ENCODE assay signal across 20 mouse cellular contexts in the genomic region with DNA sequence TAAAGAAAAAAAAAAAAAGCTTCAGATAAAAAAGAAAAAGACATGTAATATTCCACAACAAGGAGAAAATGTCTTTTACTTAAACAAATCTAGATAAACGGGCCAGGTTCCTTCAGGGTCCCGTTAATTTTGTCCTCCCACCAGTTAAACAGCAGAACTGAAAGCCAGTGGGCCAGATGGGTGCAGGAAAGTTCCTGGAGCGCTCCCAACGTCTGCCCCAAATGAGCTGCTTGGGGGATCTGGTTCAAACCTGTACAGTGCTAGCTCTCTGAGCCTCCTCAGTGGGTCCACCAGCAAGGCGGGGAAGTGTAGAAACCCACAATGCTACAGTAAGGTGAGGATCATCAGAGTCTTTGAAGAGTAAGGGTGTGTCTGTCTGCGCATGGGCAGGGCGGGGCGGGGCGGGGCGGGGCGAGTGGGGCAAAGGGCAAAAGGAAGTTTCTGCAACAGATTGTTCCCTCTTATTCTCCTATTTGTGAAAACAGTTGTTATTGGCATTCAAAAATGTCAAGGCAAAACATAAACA. TPM values are rescaled to one million over a fixed set of nuclear protein-coding genes. Genes with fewer than 3 reads are reported as not detected.
"Had no signal": no experiment of that assay in that cellular context is flagged by ENCODE, and none has a peak within 500 bp of the region (broad histone marks: within the 10 kb centered on the region; RNA-seq: fewer than 3 reads in every experiment).

No protein-coding gene starts in this region.

- DNase-seq: kidney, adult 2 months; kidney, postnatal 14 days; lung, embryonic 14.5 days; lung, postnatal 10 days; right cerebral cortex, adult 18-20 months; right cerebral cortex, postnatal 25 days; spleen, adult 18-20 months; thymus, postnatal 14 days had no signal

- H3K27ac ChIP-seq: kidney, embryonic 15.5 days; left cerebral cortex, adult 2 months; limb, embryonic 10.5 days; liver, embryonic 12.5 days; macrophage; midbrain, embryonic 13.5 days; neural tube, embryonic 15.5 days had no signal

- H3K4me3 ChIP-seq: kidney, embryonic 15.5 days; left cerebral cortex, adult 2 months; limb, embryonic 10.5 days; liver, embryonic 12.5 days; midbrain, embryonic 13.5 days; myocyte; neural tube, embryonic 15.5 days had no signal

- H3K27me3 ChIP-seq: midbrain, embryonic 13.5 days had no signal

- H3K9me3 ChIP-seq: kidney, embryonic 15.5 days; limb, embryonic 10.5 days; liver, embryonic 12.5 days; midbrain, embryonic 13.5 days; neural tube, embryonic 15.5 days had no signal

- H3K36me3 ChIP-seq: kidney, embryonic 15.5 days; limb, embryonic 10.5 days; liver, embryonic 12.5 days; midbrain, embryonic 13.5 days; neural tube, embryonic 15.5 days had no signal

- H3K4me2 ChIP-seq: kidney, embryonic 15.5 days; liver, embryonic 12.5 days; lung, embryonic 14.5 days; midbrain, embryonic 13.5 days; neural tube, embryonic 15.5 days had no signal

- ATAC-seq: liver, embryonic 12.5 days; midbrain, embryonic 13.5 days had no signal

- H3K4me1 ChIP-seq: kidney, embryonic 15.5 days; limb, embryonic 10.5 days; liver, embryonic 12.5 days; midbrain, embryonic 13.5 days; neural tube, embryonic 15.5 days had no signal

- H3K9ac ChIP-seq: kidney, embryonic 15.5 days; liver, embryonic 12.5 days; lung, embryonic 14.5 days; midbrain, embryonic 13.5 days; neural tube, embryonic 15.5 days had no signal

RNA-seq across cellular contexts. Expression of a gene that starts 14.6 kb away (rescaled TPM):
- total RNA-seq: megakaryocyte-erythroid progenitor cell, adult 5-6 weeks had no signal
- polyA plus RNA-seq: kidney, embryonic 15.5 days; large intestine, adult 2 months; limb, embryonic 10.5 days; liver, embryonic 12.5 days; macrophage; myocyte; neural tube, embryonic 11.5 days; stomach, embryonic 14.5 days had no signal

RNA-seq across cellular contexts. Expression of a gene that starts 19.2 kb away (rescaled TPM):
- total RNA-seq: megakaryocyte-erythroid progenitor cell, adult 5-6 weeks had no signal
- polyA plus RNA-seq: macrophage, myocyte had no signal
